In genomic region chr11:44806589-44806988, GRCm38 (mm10) we compare ENCODE assay signal across 10 mouse cellular contexts.
DNase-seq lines count a peak whose midpoint lies in the region; ATAC-seq and TF ChIP-seq lines count a peak whose summit lies in the region.
"Had no signal": no experiment of that assay in that cellular context is flagged by ENCODE, and none has a peak within 500 bp of the region (broad histone marks: within the 10 kb centered on the region; RNA-seq: fewer than 3 reads in every experiment).

No protein-coding gene starts in this region.

- 14% methylated on average over 11 of the region's 11 CpGs for WGBS in embryonic facial prominence, embryonic 10.5 days
- WGBS in neural tube, embryonic 14.5 days, result 6% methylated on average over 11 of the region's 11 CpGs
- 25% methylated on average over 11 of the region's 11 CpGs for WGBS in stomach, postnatal 0 days

- H3K9me3 ChIP-seq in embryonic facial prominence, embryonic 10.5 days, result no peaks in the 10 kb centered on the region
- H3K9me3 ChIP-seq in neural tube, embryonic 14.5 days (ENCODE audit: control insufficient read depth, low read length), result no peaks in the 10 kb centered on the region
- H3K9me3 ChIP-seq in stomach, postnatal 0 days (ENCODE audit: control insufficient read depth, low read length), result no peaks in the 10 kb centered on the region
- H3K9me3 ChIP-seq: heart, embryonic 15.5 days had no signal

- TF ChIP-seq EP300 in stomach, postnatal 0 days (optimal IDR thresholded peaks at IDR 0.05), result no peak

- H3K27ac ChIP-seq in embryonic facial prominence, embryonic 10.5 days (replicated peaks), result peak overlapping the region; percentile 31; the same call in 1 of the 2 replicates
- H3K27ac ChIP-seq in neural tube, embryonic 14.5 days (ENCODE audit: low read depth, low read length), result no peak overlapping the region
- no peak overlapping the region for H3K27ac ChIP-seq in stomach, postnatal 0 days (replicated peaks)
- H3K27ac ChIP-seq: heart, embryonic 15.5 days had no signal

- ATAC-seq in neural tube, embryonic 14.5 days (ENCODE audit: low read depth), result peak; percentile 83
- ATAC-seq in stomach, postnatal 0 days (ENCODE audit: low FRiP score, low TSS enrichment), result no peak

- peaks cover 14% of the 10 kb centered on the region for H3K4me1 ChIP-seq in embryonic facial prominence, embryonic 10.5 days
- peaks cover 14% of the 10 kb centered on the region for H3K4me1 ChIP-seq in neural tube, embryonic 14.5 days (ENCODE audit: control insufficient read depth, insufficient read depth, low read length)
- no peaks in the 10 kb centered on the region for H3K4me1 ChIP-seq in stomach, postnatal 0 days (replicated peaks; ENCODE audit: control insufficient read depth, insufficient read depth)
- H3K4me1 ChIP-seq: heart, embryonic 15.5 days had no signal

- DNase-seq in embryo, embryonic 10 days (ENCODE audit: low spot score), result peak; percentile 39
- no peak for DNase-seq in embryo, embryonic 9.5 days (ENCODE audit: extremely low spot score)
- DNase-seq in embryonic facial prominence, embryonic 10.5 days (ENCODE audit: low spot score), result peak; percentile 35
- peak; percentile 2 for DNase-seq in layer of hippocampus, adult 9-10 months (ENCODE audit: low spot score)
- DNase-seq in adrenal gland, postnatal 25 days, result no peak
- no peak for DNase-seq in gastrocnemius, postnatal 10 days
- no peak for DNase-seq in stomach, postnatal 0 days (ENCODE audit: low spot score)
- DNase-seq: adrenal gland, postnatal 36 days had no signal

- H3K4me2 ChIP-seq in neural tube, embryonic 14.5 days (ENCODE audit: low read depth, low read length), result no peak overlapping the region
- H3K4me2 ChIP-seq in stomach, postnatal 0 days (replicated peaks; ENCODE audit: low read depth), result no peak overlapping the region
- H3K4me2 ChIP-seq: heart, embryonic 15.5 days had no signal

- no peak overlapping the region for H3K4me3 ChIP-seq in embryonic facial prominence, embryonic 10.5 days
- H3K4me3 ChIP-seq in neural tube, embryonic 14.5 days (ENCODE audit: low read depth, low read length), result no peak overlapping the region
- no peak overlapping the region for H3K4me3 ChIP-seq in stomach, postnatal 0 days (ENCODE audit: low read depth, low read length)
- H3K4me3 ChIP-seq: heart, embryonic 15.5 days had no signal

- no peak for TF ChIP-seq CTCF in stomach, postnatal 0 days (IDR thresholded peaks at IDR 0.05; ENCODE audit: low read depth)

- H3K36me3 ChIP-seq in embryonic facial prominence, embryonic 10.5 days (replicated peaks), result no peaks in the 10 kb centered on the region
- H3K36me3 ChIP-seq in neural tube, embryonic 14.5 days (ENCODE audit: control insufficient read depth, insufficient read depth, low read length), result no peaks in the 10 kb centered on the region
- H3K36me3 ChIP-seq in stomach, postnatal 0 days (ENCODE audit: control insufficient read depth, insufficient read depth, low read length), result no peaks in the 10 kb centered on the region
- H3K36me3 ChIP-seq: heart, embryonic 15.5 days had no signal

- H3K9ac ChIP-seq in neural tube, embryonic 14.5 days (replicated peaks; ENCODE audit: low read depth, low read length), result no peak overlapping the region
- no peak overlapping the region for H3K9ac ChIP-seq in stomach, postnatal 0 days (ENCODE audit: low read length)
- H3K9ac ChIP-seq: heart, embryonic 15.5 days had no signal

- H3K27me3 ChIP-seq in embryonic facial prominence, embryonic 10.5 days (replicated peaks; ENCODE audit: low read depth, poor library complexity, severe bottlenecking), result no peaks in the 10 kb centered on the region
- no peaks in the 10 kb centered on the region for H3K27me3 ChIP-seq in neural tube, embryonic 14.5 days (ENCODE audit: control insufficient read depth, insufficient read depth, low read length)
- H3K27me3 ChIP-seq in stomach, postnatal 0 days (ENCODE audit: control insufficient read depth, insufficient read depth, low read length), result no peaks in the 10 kb centered on the region
- H3K27me3 ChIP-seq: heart, embryonic 15.5 days had no signal

Comparison
In these comparisons a context has a peak if more than half of its experiments do, and no peak if none do; other contexts are left out.
1. DNase-seq: peak in embryo, embryonic 10 days (single experiment), embryonic facial prominence, embryonic 10.5 days (single experiment) and layer of hippocampus, adult 9-10 months (single experiment); none in embryo, embryonic 9.5 days (single experiment), adrenal gland, postnatal 25 days (single experiment), gastrocnemius, postnatal 10 days (single experiment) and stomach, postnatal 0 days (single experiment).